Mouse (Mus musculus): Measurements from ENCODE around the gene Muc1.

DNA sequence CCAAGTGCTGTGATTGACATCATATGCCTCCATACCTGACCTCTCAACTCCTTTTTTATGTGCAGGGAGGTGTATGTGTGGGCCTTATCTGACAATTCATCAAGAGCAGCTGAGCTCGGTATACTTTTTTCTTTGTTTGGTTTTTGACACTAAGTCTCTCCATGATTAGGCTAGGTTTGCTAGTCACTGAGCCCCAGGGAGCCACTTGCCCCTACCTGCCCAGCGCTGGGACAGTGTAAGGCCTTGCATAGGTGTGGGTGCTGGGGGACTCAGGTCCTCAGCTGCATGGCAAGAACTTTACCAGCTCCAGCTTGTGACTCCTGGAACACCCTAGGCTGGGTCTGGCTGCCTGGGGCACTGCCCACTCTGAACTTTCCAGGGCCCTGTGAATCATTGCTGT is 22.2 kb upstream of the Muc1 start:
- TF ChIP-seq CTCF (conservative IDR thresholded peaks at IDR 0.05; ENCODE audit: insufficient read depth, insufficient read length, low read depth, low read length) (no peak), POLR2A (IDR thresholded peaks at IDR 0.05; ENCODE audit: low read depth, low read length) (no peak)
